Mouse (Mus musculus) testis, adult 2 months (tissue): ENCODE measurements around the gene Ramp2.

Experiments
- CTCF ChIP-seq: fragments of 200-500 bp; IDR thresholded peaks from 2 replicates; pipeline ENCODE4 v1.5.1; 2012; ENCODE audit warnings: low read depth, mild to moderate bottlenecking, inconsistent platforms, low read length, moderate library complexity; ENCODE audit not compliant: control insufficient read depth, insufficient read depth, insufficient replicate concordance
- POLR2A ChIP-seq: fragments of 200-500 bp; IDR thresholded peaks from 2 replicates; pipeline ENCODE4 v1.6.1; 2012; ENCODE audit warnings: low read depth, mild to moderate bottlenecking, inconsistent platforms, low read length, moderate library complexity; ENCODE audit not compliant: control insufficient read depth

- TF ChIP-seq CTCF (no peak), POLR2A (no peak)
These were observed 35.0 kb downstream of the Ramp2 start for GRCm38 (mm10) chr11:101280837-101281236.
